Mouse (Mus musculus) kidney, embryonic 14.5 days (tissue): ENCODE results near the gene Xylb. TPM values are rescaled to one million over a fixed set of nuclear protein-coding genes. Genes with fewer than 3 reads are reported as not detected.

Experiments
- ATAC-seq: fragments of 200-750 bp; cut with Nextera tagmentation; 2 replicates; pipeline ENCODE4 v1.8.0; 2017; ENCODE audit warnings: moderate number of reproducible peaks, mild to moderate bottlenecking, moderate TSS enrichment, moderate library complexity; ENCODE audit not compliant: low FRiP score, low TSS enrichment
- H3K27ac ChIP-seq: fragments of 300-500 bp; sonication (generic); 2 replicates; pipeline ENCODE4 v1.5.1; 2014; ENCODE audit warnings: low read depth, mild to moderate bottlenecking, low read length, moderate library complexity, mixed read lengths
- H3K27me3 ChIP-seq: fragments of 300-500 bp; sonication (generic); 2 replicates; pipeline ENCODE4 v1.6.1; 2014; ENCODE audit warnings: mild to moderate bottlenecking, low read length; ENCODE audit not compliant: control insufficient read depth, insufficient read depth
- H3K36me3 ChIP-seq: fragments of 300-500 bp; sonication (generic); 2 replicates; pipeline ENCODE4 v1.6.1; 2014; ENCODE audit warnings: low read length, mixed read lengths; ENCODE audit not compliant: control insufficient read depth, insufficient read depth
- H3K4me1 ChIP-seq: fragments of 300-500 bp; sonication (generic); 2 replicates; pipeline ENCODE4 v1.6.1; 2014; ENCODE audit warnings: low read length, mixed read lengths; ENCODE audit not compliant: control insufficient read depth, insufficient read depth
- H3K4me2 ChIP-seq: fragments of 300-500 bp; sonication (generic); replicated peaks from 2 replicates; pipeline ENCODE4 v1.6.1; 2014; ENCODE audit warnings: low read depth, mild to moderate bottlenecking, low read length
- H3K4me3 ChIP-seq: fragments of 300-500 bp; sonication (generic); 2 replicates; pipeline ENCODE4 v1.5.1; 2014; ENCODE audit warnings: mild to moderate bottlenecking, low read length
- H3K9ac ChIP-seq: fragments of 300-500 bp; sonication (generic); 2 replicates; pipeline ENCODE4 v1.6.1; 2014; ENCODE audit warnings: low read depth, mild to moderate bottlenecking, low read length, moderate library complexity
- H3K9me3 ChIP-seq: fragments of 300-500 bp; sonication (generic); 2 replicates; pipeline ENCODE4 v1.6.1; 2016; ENCODE audit warnings: low read length; ENCODE audit not compliant: control insufficient read depth
- WGBS: fragments of 180-500 bp; shearing (Covaris S2); extraction: QIAGEN DNeasy Blood & Tissue Kit; methylation state at CpG from one replicate; pipeline ENCODE4 v1.1.7; 2014; 5-methylcytosine and 5-hydroxymethylcytosine counted together
- polyA plus RNA-seq: library from polyadenylated mRNA; unstranded; fragments of >200 nt; fragmentation: Nextera tagmentation; extraction: Ambion mirVana; gene quantifications from 2 replicates; pipeline ENCODE4 v1.2.1, GENCODE M21; 2014

Gene Xylb
- polyA plus RNA-seq, 1 experiment from 2014 or later: 17.9 TPM

- Histone ChIP-seq H3K4me2 (peak within 1 kb of the TSS; percentile 94), H3K4me1 (peaks cover 13% of the 10 kb centered on the region), H3K4me3 (peak within 1 kb of the TSS; percentile 92), H3K36me3 (no peaks in the 10 kb centered on the region), H3K9ac (peak within 1 kb of the TSS; percentile 99), H3K27me3 (no peaks in the 10 kb centered on the region), H3K9me3 (no peaks in the 10 kb centered on the region), H3K27ac (peak within 1 kb of the TSS; percentile 97)
- 0% methylated on average over 11 of the region's 32 CpGs for WGBS
- peak; percentile 95 for ATAC-seq
These were observed 44.6 kb downstream of the Xylb start, which contains the start of gene Acvr2b for GRCm38 (mm10) chr9:119401801-119402214. TSS of gene Acvr2b (plus strand) at chr9:119402118.

- H3K4me3 ChIP-seq: peak overlapping the region; percentile 92
- peak overlapping the region; percentile 94 for H3K4me2 ChIP-seq
- WGBS: under 1% methylated on average over 114 of the region's 127 CpGs
- H3K27ac ChIP-seq: peak overlapping the region; percentile 97
- peak overlapping the region; percentile 99 for H3K9ac ChIP-seq
- H3K4me1 ChIP-seq: peaks cover 18% of the 10 kb centered on the region
- H3K9me3 ChIP-seq: no peaks in the 10 kb centered on the region
- peak; percentile 7 for ATAC-seq
- no peaks in the 10 kb centered on the region for H3K36me3 ChIP-seq
- H3K27me3 ChIP-seq: no peaks in the 10 kb centered on the region
These were observed 45.4 kb downstream of the Xylb start for GRCm38 (mm10) chr9:119402253-119403235.

DNA sequence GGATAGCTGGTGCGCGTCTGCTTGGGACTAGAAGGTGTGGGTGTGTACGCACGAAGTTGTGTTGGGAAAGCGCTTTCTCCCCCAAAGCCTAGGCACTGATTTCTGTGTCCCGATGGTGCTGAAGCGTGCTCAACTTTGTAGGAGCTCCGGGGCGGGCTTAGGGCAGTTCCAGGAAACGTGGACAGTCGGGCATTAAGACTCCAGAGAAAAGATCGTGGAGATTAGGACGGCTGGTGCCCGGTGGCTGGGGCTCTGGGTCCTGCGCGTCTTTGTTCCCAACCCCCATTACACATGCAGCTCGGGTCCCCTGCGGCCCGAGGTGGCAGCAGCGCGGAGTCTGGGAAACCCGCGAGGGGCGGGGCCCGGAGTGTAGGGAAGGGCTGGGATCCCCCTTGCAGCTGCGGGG is 46.1 kb downstream of the Xylb start:
- H3K36me3 ChIP-seq: no peaks in the 10 kb centered on the region
- peak overlapping the region; percentile 99 for H3K9ac ChIP-seq
- H3K9me3 ChIP-seq: no peaks in the 10 kb centered on the region
- peak overlapping the region; percentile 92 for H3K4me3 ChIP-seq
- ATAC-seq: peak; percentile 17; the same call in 1 of the 2 replicates
- H3K4me2 ChIP-seq: peak overlapping the region; percentile 94
- no peaks in the 10 kb centered on the region for H3K27me3 ChIP-seq
- H3K4me1 ChIP-seq: peaks cover 23% of the 10 kb centered on the region
- under 1% methylated on average over 26 of the region's 26 CpGs for WGBS
- peak overlapping the region; percentile 97 for H3K27ac ChIP-seq

DNA sequence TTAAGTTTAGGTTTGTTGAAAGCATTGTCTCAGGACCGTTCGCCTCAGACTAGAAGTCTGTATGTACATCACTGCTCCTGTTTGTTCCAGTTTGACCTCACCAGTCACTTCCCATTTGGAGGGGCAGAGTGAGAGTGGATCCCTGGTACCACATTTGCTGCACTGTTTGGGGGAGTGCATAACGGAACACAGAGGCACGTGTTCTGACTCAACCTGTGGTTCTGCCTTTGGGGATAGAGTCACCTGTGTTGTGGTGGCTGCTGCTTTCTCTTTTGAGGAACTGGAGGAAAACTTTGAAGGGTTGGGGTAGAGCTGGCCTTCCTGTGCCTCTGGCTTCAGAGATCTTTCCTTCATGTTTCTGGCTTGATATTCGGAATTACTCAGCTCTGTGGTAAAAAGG is 46.9 kb downstream of the Xylb start:
- 72% methylated on average over 5 of the region's 5 CpGs for WGBS
- Histone ChIP-seq H3K9ac (peak overlapping the region; percentile 99; the same call in 1 of the 2 replicates), H3K27ac (no peak overlapping the region), H3K4me3 (peak overlapping the region; percentile 92), H3K27me3 (no peaks in the 10 kb centered on the region), H3K4me1 (peaks cover 31% of the 10 kb centered on the region), H3K36me3 (no peaks in the 10 kb centered on the region), H3K9me3 (no peaks in the 10 kb centered on the region), H3K4me2 (peak overlapping the region; percentile 94)
- ATAC-seq: no peak

GRCm38 (mm10) chr9:119407884-119408283 is 50.7 kb downstream of the Xylb start:
- peaks cover 42% of the 10 kb centered on the region for H3K4me1 ChIP-seq
- peaks cover 2% of the 10 kb centered on the region; the same call in 1 of the 2 replicates for H3K36me3 ChIP-seq
- peak; percentile 32; the same call in 1 of the 2 replicates for ATAC-seq
- H3K4me3 ChIP-seq: 0 out of 2 replicates have a peak overlapping the region, but pooled peaks have one; percentile 5
- H3K9ac ChIP-seq: no peak overlapping the region
- peak overlapping the region; percentile 56; the same call in 1 of the 2 replicates for H3K27ac ChIP-seq
- WGBS: 38% methylated on average over 15 of the region's 15 CpGs
- peaks cover 16% of the 10 kb centered on the region; the same call in 1 of the 2 replicates for H3K9me3 ChIP-seq
- peak overlapping the region; percentile 23; the same call in 1 of the 2 replicates for H3K4me2 ChIP-seq
- H3K27me3 ChIP-seq: no peaks in the 10 kb centered on the region

GRCm38 (mm10) chr9:119408898-119409664 is 51.9 kb downstream of the Xylb start:
- WGBS: 58% methylated on average over 11 of the region's 11 CpGs

GRCm38 (mm10) chr9:119409864-119410263 is 52.7 kb downstream of the Xylb start:
- Histone ChIP-seq H3K9ac (no peak overlapping the region), H3K4me2 (no peak overlapping the region), H3K4me1 (peaks cover 33% of the 10 kb centered on the region), H3K27ac (peak overlapping the region; percentile 65; the same call in 1 of the 2 replicates), H3K9me3 (peaks cover 22% of the 10 kb centered on the region; the same call in 1 of the 2 replicates), H3K4me3 (no peak overlapping the region), H3K36me3 (peaks cover 2% of the 10 kb centered on the region; the same call in 1 of the 2 replicates), H3K27me3 (no peaks in the 10 kb centered on the region)
- no peak for ATAC-seq
- WGBS: 21% methylated on average over 5 of the region's 5 CpGs

More at GRCm38 (mm10) chr9:119408898-119409664, 51.9 kb downstream of the Xylb start:
- H3K27me3 ChIP-seq: no peaks in the 10 kb centered on the region
- peaks cover 2% of the 10 kb centered on the region; the same call in 1 of the 2 replicates for H3K36me3 ChIP-seq
- no peak overlapping the region for H3K4me2 ChIP-seq
- H3K4me3 ChIP-seq: no peak overlapping the region
- H3K4me1 ChIP-seq: peaks cover 36% of the 10 kb centered on the region
- no peak; the same call in 1 of the 2 replicates for ATAC-seq
- peak overlapping the region; percentile 65; the same call in 1 of the 2 replicates for H3K27ac ChIP-seq
- peaks cover 22% of the 10 kb centered on the region; the same call in 1 of the 2 replicates for H3K9me3 ChIP-seq
- peak overlapping the region; percentile 13; the same call in 1 of the 2 replicates for H3K9ac ChIP-seq

GRCm38 (mm10) chr9:119418025-119418424 is 60.8 kb downstream of the Xylb start:
- H3K4me3 ChIP-seq: no peak overlapping the region
- H3K27me3 ChIP-seq: no peaks in the 10 kb centered on the region
- H3K9ac ChIP-seq: no peak overlapping the region
- no peaks in the 10 kb centered on the region for H3K36me3 ChIP-seq
- ATAC-seq: no peak
- peak overlapping the region; percentile 55; the same call in 1 of the 2 replicates for H3K27ac ChIP-seq
- WGBS: 69% methylated on average over 18 of the region's 18 CpGs
- peaks cover 4% of the 10 kb centered on the region; the same call in 1 of the 2 replicates for H3K9me3 ChIP-seq
- H3K4me1 ChIP-seq: 0 out of 2 replicates have a peak, but pooled peaks cover 5% of the 10 kb centered on the region
- no peak overlapping the region for H3K4me2 ChIP-seq
